Mouse (Mus musculus) liver, postnatal 0 days (tissue): ENCODE data around the gene Pigt. TPM values are rescaled to one million over a fixed set of nuclear protein-coding genes. Genes with fewer than 3 reads are reported as not detected.
A peak's percentile ranks its signal among the peaks of the same experiment; 100 is the strongest.

Experiments
- ATAC-seq: fragments of 200-750 bp; cut with Nextera tagmentation; 2 replicates; pipeline ENCODE4 v1.8.0; 2017; ENCODE audit warnings: mild to moderate bottlenecking, moderate library complexity
- DNase-seq: peaks from one replicate; pipeline ENCODE4 v3.0.0-alpha.2; 2016
- H3K27ac ChIP-seq: fragments of 300-500 bp; sonication (generic); 2 replicates; pipeline ENCODE4 v1.5.1; 2014; ENCODE audit warnings: antibody characterized with exemption, moderate library complexity, mild to moderate bottlenecking, low read depth
- H3K27me3 ChIP-seq: fragments of 300-500 bp; sonication (generic); 2 replicates; pipeline ENCODE4 v1.6.1; 2014; ENCODE audit warnings: low read length, control low read depth, mixed read lengths; ENCODE audit not compliant: insufficient read depth
- H3K36me3 ChIP-seq: fragments of 300-500 bp; sonication (generic); replicated peaks from 2 replicates; pipeline ENCODE4 v1.6.1; 2014; ENCODE audit warnings: mild to moderate bottlenecking, control low read depth, low read length, moderate library complexity, mixed read lengths; ENCODE audit not compliant: insufficient read depth
- H3K4me1 ChIP-seq: fragments of 300-500 bp; sonication (generic); 2 replicates; pipeline ENCODE4 v1.6.1; 2014; ENCODE audit warnings: antibody characterized with exemption, mild to moderate bottlenecking, control low read depth; ENCODE audit not compliant: insufficient read depth
- H3K4me2 ChIP-seq: fragments of 300-500 bp; sonication (generic); 2 replicates; pipeline ENCODE4 v1.6.1; 2014; ENCODE audit warnings: low read depth, mild to moderate bottlenecking, low read length, moderate library complexity, mixed read lengths
- H3K4me3 ChIP-seq: fragments of 300-500 bp; sonication (generic); 2 replicates; pipeline ENCODE4 v1.5.1; 2014; ENCODE audit warnings: low read depth, low read length
- H3K9ac ChIP-seq: fragments of 300-500 bp; sonication (generic); replicated peaks from 2 replicates; pipeline ENCODE4 v1.6.1; 2014; ENCODE audit warnings: mild to moderate bottlenecking, moderate library complexity
- H3K9me3 ChIP-seq: fragments of 300-500 bp; sonication (generic); 2 replicates; pipeline ENCODE4 v1.6.1; 2016; ENCODE audit warnings: mild to moderate bottlenecking, control low read depth, low read length, mixed read lengths
- CTCF ChIP-seq: sonication (generic); IDR thresholded peaks from 2 replicates; pipeline ENCODE4 v1.5.1; 2016; ENCODE audit warnings: antibody characterized with exemption, low read depth
- EP300 ChIP-seq: IDR thresholded peaks from 2 replicates; pipeline ENCODE4 v1.6.1; 2016; ENCODE audit warnings: antibody characterized with exemption, low read depth, mild to moderate bottlenecking
- WGBS: fragments of 180-500 bp; shearing (Covaris S2); extraction: QIAGEN DNeasy Blood & Tissue Kit; methylation state at CpG from one replicate; pipeline ENCODE4 v1.1.7; 2014; ENCODE audit not compliant: insufficient replicate concordance; 5-methylcytosine and 5-hydroxymethylcytosine counted together
- polyA plus RNA-seq: library from polyadenylated mRNA; unstranded; fragments of >200 nt; fragmentation: Nextera tagmentation; extraction: Ambion mirVana; gene quantifications from 2 replicates; pipeline ENCODE4 v1.2.1, GENCODE M21; 2015

Gene Pigt
- polyA plus RNA-seq, 1 experiment from 2014 or later: 24.3 TPM

GRCm38 (mm10) chr2:164473624-164474023, 23.7 kb upstream of the Pigt start, which contains the start of gene Trp53tg5:
Trp53tg5 (minus strand) TSS chr2:164473724.
- Histone ChIP-seq H3K9ac (no peak within 1 kb of the TSS), H3K4me3 (no peak within 1 kb of the TSS), H3K9me3 (no peaks in the 10 kb centered on the region), H3K27ac (no peak within 1 kb of the TSS), H3K4me1 (no peaks in the 10 kb centered on the region), H3K27me3 (no peaks in the 10 kb centered on the region), H3K36me3 (no peaks in the 10 kb centered on the region; the same call in 1 of the 2 replicates), H3K4me2 (no peak within 1 kb of the TSS)
- TF ChIP-seq CTCF (no peak), EP300 (no peak)
- DNase-seq (no peak), ATAC-seq (no peak)
- 84% methylated on average over 6 of the region's 6 CpGs for WGBS

GRCm38 (mm10) chr2:164485681-164486257, 11.6 kb upstream of the Pigt start, which contains the start of gene Dbndd2:
Dbndd2 (plus strand) TSS chr2:164486106.
- Histone ChIP-seq H3K27ac (no peak within 1 kb of the TSS), H3K9me3 (no peaks in the 10 kb centered on the region), H3K4me2 (peak within 1 kb of the TSS; percentile 83), H3K9ac (peak within 1 kb of the TSS; percentile 57), H3K4me1 (peaks cover 7% of the 10 kb centered on the region; the same call in 1 of the 2 replicates), H3K36me3 (0 out of 2 replicates have a peak, but pooled peaks cover 5% of the 10 kb centered on the region), H3K27me3 (peaks cover 16% of the 10 kb centered on the region), H3K4me3 (peak within 1 kb of the TSS; percentile 56)
- DNase-seq (no peak), ATAC-seq (peak; percentile 45; the same call in 1 of the 2 replicates)
- 5% methylated on average over 23 of the region's 26 CpGs for WGBS
- TF ChIP-seq CTCF: no peak
- no peak for TF ChIP-seq EP300

GRCm38 (mm10) chr2:164486258-164487114, 10.8 kb upstream of the Pigt start:
- peaks cover 16% of the 10 kb centered on the region for H3K27me3 ChIP-seq
- no peak overlapping the region for H3K27ac ChIP-seq
- H3K4me1 ChIP-seq: peaks cover 7% of the 10 kb centered on the region; the same call in 1 of the 2 replicates
- H3K36me3 ChIP-seq: 0 out of 2 replicates have a peak, but pooled peaks cover 5% of the 10 kb centered on the region
- peak; percentile 63 for DNase-seq
- H3K9me3 ChIP-seq: no peaks in the 10 kb centered on the region
- WGBS: under 1% methylated on average over 48 of the region's 90 CpGs
- TF ChIP-seq CTCF (no peak), EP300 (no peak)
- peak overlapping the region; percentile 83 for H3K4me2 ChIP-seq
- peak; percentile 47; the same call in 1 of the 2 replicates for ATAC-seq
- H3K4me3 ChIP-seq: peak overlapping the region; percentile 56
- peak overlapping the region; percentile 57 for H3K9ac ChIP-seq

- Histone ChIP-seq H3K27me3 (peaks cover 16% of the 10 kb centered on the region), H3K36me3 (0 out of 2 replicates have a peak, but pooled peaks cover 5% of the 10 kb centered on the region), H3K4me3 (peak overlapping the region; percentile 56), H3K9me3 (no peaks in the 10 kb centered on the region), H3K9ac (peak overlapping the region; percentile 57), H3K27ac (no peak overlapping the region), H3K4me1 (peaks cover 7% of the 10 kb centered on the region; the same call in 1 of the 2 replicates), H3K4me2 (peak overlapping the region; percentile 83)
- no peak for DNase-seq
- no peak for TF ChIP-seq EP300
- 10% methylated on average over 11 of the region's 11 CpGs for WGBS
- ATAC-seq: no peak
These were observed 10.2 kb upstream of the Pigt start for GRCm38 (mm10) chr2:164487115-164487527.

- TF ChIP-seq EP300: no peak
- no peak for TF ChIP-seq CTCF
- Histone ChIP-seq H3K9ac (no peak overlapping the region), H3K27me3 (peaks cover 16% of the 10 kb centered on the region), H3K36me3 (0 out of 2 replicates have a peak, but pooled peaks cover 5% of the 10 kb centered on the region), H3K9me3 (no peaks in the 10 kb centered on the region), H3K4me1 (peaks cover 7% of the 10 kb centered on the region; the same call in 1 of the 2 replicates), H3K27ac (no peak overlapping the region), H3K4me2 (no peak overlapping the region), H3K4me3 (no peak overlapping the region)
- WGBS: 71% methylated on average over 9 of the region's 9 CpGs
- DNase-seq (no peak), ATAC-seq (no peak)
These were observed 9.5 kb upstream of the Pigt start for GRCm38 (mm10) chr2:164487812-164488211.

GRCm38 (mm10) chr2:164494126-164494525, 3.2 kb upstream of the Pigt start:
- Histone ChIP-seq H3K9ac (no peak overlapping the region), H3K36me3 (0 out of 2 replicates have a peak, but pooled peaks cover 5% of the 10 kb centered on the region), H3K9me3 (no peaks in the 10 kb centered on the region), H3K4me2 (no peak overlapping the region), H3K4me1 (peaks cover 16% of the 10 kb centered on the region), H3K27me3 (no peaks in the 10 kb centered on the region), H3K27ac (no peak overlapping the region), H3K4me3 (no peak overlapping the region)
- TF ChIP-seq EP300 (no peak), CTCF (no peak)
- ATAC-seq: no peak
- no peak for DNase-seq
- 61% methylated on average over 2 of the region's 2 CpGs for WGBS
